Mouse (Mus musculus) spleen, adult 2 months (tissue): ENCODE results near the gene Olfr1246. TPM values are rescaled to one million over a fixed set of nuclear protein-coding genes. Genes with fewer than 3 reads are reported as not detected.

Source experiments
- DNase-seq, 2 experiments: peaks; one replicate each; pipeline versions ENCODE4 v3.0.0 to v3.0.0-alpha.2; 2012 to 2021; ENCODE audit warnings: low spot score in 2 of 2, low read depth in 1 of 2
- H3K27ac ChIP-seq: fragments of 200-500 bp; 2 replicates; pipeline ENCODE4 v1.5.1; 2012; ENCODE audit warnings: low read length, inconsistent platforms; ENCODE audit not compliant: insufficient read depth
- H3K27me3 ChIP-seq: fragments of 200-500 bp; 2 replicates; pipeline ENCODE4 v1.6.1; 2012; ENCODE audit warnings: mild to moderate bottlenecking, moderate library complexity, low read length, inconsistent platforms; ENCODE audit not compliant: control insufficient read depth, insufficient read depth
- H3K36me3 ChIP-seq: fragments of 200-500 bp; 2 replicates; pipeline ENCODE4 v1.6.1; 2012; ENCODE audit warnings: mild to moderate bottlenecking, low read length, inconsistent platforms; ENCODE audit not compliant: control insufficient read depth, insufficient read depth
- H3K4me1 ChIP-seq: fragments of 200-500 bp; 2 replicates; pipeline ENCODE4 v1.6.1; 2011; ENCODE audit warnings: inconsistent platforms; ENCODE audit not compliant: control insufficient read depth, insufficient read depth, insufficient read length
- H3K4me3 ChIP-seq: fragments of 200-500 bp; 2 replicates; pipeline ENCODE4 v1.5.1; 2011; ENCODE audit warnings: mild to moderate bottlenecking, inconsistent platforms; ENCODE audit not compliant: insufficient read depth, insufficient read length; ENCODE audit errors: extremely low read depth
- CTCF ChIP-seq: fragments of 200-500 bp; IDR thresholded peaks from 2 replicates; pipeline ENCODE4 v1.5.1; 2011; ENCODE audit warnings: mild to moderate bottlenecking, inconsistent platforms; ENCODE audit not compliant: insufficient read depth, insufficient read length, insufficient replicate concordance; ENCODE audit errors: extremely low read depth
- POLR2A ChIP-seq: fragments of 200-500 bp; IDR thresholded peaks from 2 replicates; pipeline ENCODE4 v1.6.1; 2011; ENCODE audit warnings: low read depth, low read length, inconsistent platforms
- WGBS: fragments of 180-500 bp; shearing (Covaris S2); methylation state at CpG from one replicate; pipeline ENCODE4 v1.1.7; 2018; 5-methylcytosine and 5-hydroxymethylcytosine counted together
- polyA plus RNA-seq: library from polyadenylated mRNA; depleted of rRNA; stranded (reverse); fragments of >200 nt; gene quantifications from 2 replicates; pipeline ENCODE4 v1.2.3, GENCODE M21; 2012; rRNA removed

Gene Olfr1246
- polyA plus RNA-seq, 1 experiment, result not detected

- WGBS, result 59% methylated on average over 1 of the region's 1 CpGs
- no peaks in the 10 kb centered on the region for H3K4me1 ChIP-seq
- no peak overlapping the region for H3K27ac ChIP-seq
- H3K4me3 ChIP-seq, result no peak overlapping the region
- no peaks in the 10 kb centered on the region for H3K27me3 ChIP-seq
- DNase-seq, result no peak
- TF ChIP-seq CTCF (no peak), POLR2A (no peak)
- H3K36me3 ChIP-seq, result no peaks in the 10 kb centered on the region
These were observed 53.0 kb downstream of the Olfr1246 start for GRCm38 (mm10) chr2:89539923-89540322.

Other genes with a start within 250 kb of the Olfr1246 start
- not detected in 2 replicates for gene Olfr1234, start 228.3 kb downstream of the Olfr1246 start, polyA plus RNA-seq
- gene Olfr1238, start 183.5 kb downstream of the Olfr1246 start, polyA plus RNA-seq, result not detected in 2 replicates
- gene Olfr1239, start 172.8 kb downstream of the Olfr1246 start, polyA plus RNA-seq, result not detected in 2 replicates
- gene Olfr1240, start 150.2 kb downstream of the Olfr1246 start, polyA plus RNA-seq, result not detected in 2 replicates
- not detected in 2 replicates for gene Olfr1241, start 106.0 kb downstream of the Olfr1246 start, polyA plus RNA-seq
- gene Olfr1242, start 94.8 kb downstream of the Olfr1246 start, polyA plus RNA-seq, result not detected in 2 replicates
- not detected in 2 replicates for gene Olfr1243, start 61.7 kb downstream of the Olfr1246 start, polyA plus RNA-seq
- not detected in 2 replicates for gene Olfr1245, start 14.7 kb downstream of the Olfr1246 start, polyA plus RNA-seq
- gene Olfr1247, start 21.0 kb upstream of the Olfr1246 start, polyA plus RNA-seq, result not detected in 2 replicates
- not detected in 2 replicates for gene Olfr1248, start 25.1 kb upstream of the Olfr1246 start, polyA plus RNA-seq
- not detected in 2 replicates for gene Olfr1249, start 41.8 kb upstream of the Olfr1246 start, polyA plus RNA-seq
- gene Olfr1250, start 68.3 kb upstream of the Olfr1246 start, polyA plus RNA-seq, result not detected in 2 replicates
- not detected in 2 replicates for gene Olfr1251, start 78.8 kb upstream of the Olfr1246 start, polyA plus RNA-seq
- gene Olfr1252, start 131.9 kb upstream of the Olfr1246 start, polyA plus RNA-seq, result not detected in 2 replicates
- gene Olfr1253, start 163.9 kb upstream of the Olfr1246 start, polyA plus RNA-seq, result not detected in 2 replicates
- not detected in 2 replicates for gene Olfr1254, start 200.5 kb upstream of the Olfr1246 start, polyA plus RNA-seq
- gene Olfr1255, start 218.9 kb upstream of the Olfr1246 start, polyA plus RNA-seq, result not detected in 2 replicates
- gene Olfr1256, start 248.4 kb upstream of the Olfr1246 start, polyA plus RNA-seq, result not detected in 2 replicates